Mouse (Mus musculus) midbrain, embryonic 12.5 days (tissue): ENCODE results near the gene Npc2. TPM values are rescaled to one million over a fixed set of nuclear protein-coding genes. Genes with fewer than 3 reads are reported as not detected.
A peak's percentile ranks its signal among the peaks of the same experiment; 100 is the strongest.

Experiments used
- ATAC-seq: fragments of 200-750 bp; cut with Nextera tagmentation; 2 replicates; pipeline ENCODE4 v1.8.0; 2017; ENCODE audit warnings: low read depth, moderate TSS enrichment, moderate library complexity; ENCODE audit not compliant: low FRiP score
- H3K27ac ChIP-seq: fragments of 300-500 bp; sonication (generic); replicated peaks from 2 replicates; pipeline ENCODE4 v1.5.1; 2016; ENCODE audit warnings: mild to moderate bottlenecking
- H3K27me3 ChIP-seq: fragments of 300-500 bp; sonication (generic); 2 replicates; pipeline ENCODE4 v1.6.1; 2016; ENCODE audit warnings: mild to moderate bottlenecking
- H3K36me3 ChIP-seq: fragments of 300-500 bp; sonication (generic); 2 replicates; pipeline ENCODE4 v1.6.1; 2016
- H3K4me1 ChIP-seq: fragments of 300-500 bp; sonication (generic); 2 replicates; pipeline ENCODE4 v1.6.1; 2016
- H3K4me2 ChIP-seq: fragments of 300-500 bp; sonication (generic); replicated peaks from 2 replicates; pipeline ENCODE4 v1.6.1; 2016; ENCODE audit warnings: mild to moderate bottlenecking, moderate library complexity
- H3K4me3 ChIP-seq: fragments of 300-500 bp; sonication (generic); 2 replicates; pipeline ENCODE4 v1.5.1; 2016; ENCODE audit warnings: mild to moderate bottlenecking
- H3K9ac ChIP-seq: fragments of 300-500 bp; sonication (generic); replicated peaks from 2 replicates; pipeline ENCODE4 v1.6.1; 2016; ENCODE audit warnings: mild to moderate bottlenecking, moderate library complexity
- H3K9me3 ChIP-seq: fragments of 300-500 bp; sonication (generic); 2 replicates; pipeline ENCODE4 v1.6.1; 2016; ENCODE audit warnings: mild to moderate bottlenecking
- WGBS: fragments of 180-500 bp; shearing (Covaris S2); methylation state at CpG from one replicate; pipeline ENCODE4 v1.1.7; 2016; 5-methylcytosine and 5-hydroxymethylcytosine counted together
- polyA plus RNA-seq: library from polyadenylated mRNA; unstranded; fragments of >200 nt; fragmentation: Nextera tagmentation; extraction: Ambion mirVana; gene quantifications from 2 replicates; pipeline ENCODE4 v1.2.1, GENCODE M21; 2016

Npc2 gene
- polyA plus RNA-seq, 1 experiment from 2014 or later: 90.5 TPM

GRCm38 (mm10) chr12:84773476-84773875 lies 524 bp upstream of the Npc2 start:
- Histone ChIP-seq H3K27me3 (no peaks in the 10 kb centered on the region), H3K4me1 (peaks cover 36% of the 10 kb centered on the region), H3K9me3 (no peaks in the 10 kb centered on the region), H3K9ac (peak overlapping the region; percentile 82), H3K27ac (peak overlapping the region; percentile 46; the same call in 1 of the 2 replicates), H3K4me2 (peak overlapping the region; percentile 83), H3K36me3 (peaks cover 8% of the 10 kb centered on the region; the same call in 1 of the 2 replicates), H3K4me3 (peak overlapping the region; percentile 75)
- 1% methylated on average over 20 of the region's 20 CpGs for WGBS
- no peak for ATAC-seq

DNA sequence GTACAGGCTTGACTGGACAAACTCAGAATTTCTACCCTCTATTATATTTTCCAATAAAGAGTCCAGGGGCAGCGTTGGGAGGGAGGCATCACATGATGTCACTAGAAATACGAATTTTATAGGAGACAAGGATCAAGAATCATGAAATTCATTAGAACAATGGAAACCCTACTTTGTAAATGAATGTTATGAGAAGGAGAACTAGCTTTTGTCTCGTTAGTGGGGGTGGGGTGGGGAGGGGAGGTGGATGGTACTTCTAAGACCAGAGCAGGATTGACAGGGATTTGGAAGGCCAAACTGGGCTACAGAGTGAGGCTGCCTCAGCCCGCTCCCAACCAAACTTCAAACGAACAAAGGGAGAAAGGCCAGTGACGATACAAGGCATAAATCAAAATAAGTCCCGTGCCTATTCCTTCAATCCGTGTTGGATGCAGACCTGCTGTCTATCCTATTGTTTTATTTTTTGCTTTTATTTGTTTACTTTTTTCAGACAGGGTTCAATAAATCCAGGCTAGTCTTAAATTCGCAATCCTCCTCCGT lies 901 bp downstream of the Npc2 start:
- Histone ChIP-seq H3K4me3 (peak overlapping the region; percentile 75), H3K27ac (peak overlapping the region; percentile 95), H3K9ac (peak overlapping the region; percentile 76), H3K36me3 (peaks cover 8% of the 10 kb centered on the region; the same call in 1 of the 2 replicates), H3K4me1 (peaks cover 41% of the 10 kb centered on the region), H3K9me3 (no peaks in the 10 kb centered on the region), H3K4me2 (peak overlapping the region; percentile 70), H3K27me3 (no peaks in the 10 kb centered on the region)
- no peak for ATAC-seq
- WGBS: 2% methylated on average over 10 of the region's 10 CpGs

GRCm38 (mm10) chr12:84769624-84770023 lies 3.3 kb downstream of the Npc2 start:
- H3K4me2 ChIP-seq: no peak overlapping the region
- H3K4me1 ChIP-seq: peaks cover 41% of the 10 kb centered on the region
- H3K9ac ChIP-seq: no peak overlapping the region
- ATAC-seq: no peak
- H3K27me3 ChIP-seq: no peaks in the 10 kb centered on the region
- H3K27ac ChIP-seq: no peak overlapping the region
- H3K4me3 ChIP-seq: no peak overlapping the region
- H3K9me3 ChIP-seq: no peaks in the 10 kb centered on the region
- WGBS: 85% methylated on average over 7 of the region's 7 CpGs
- peaks cover 7% of the 10 kb centered on the region for H3K36me3 ChIP-seq

DNA sequence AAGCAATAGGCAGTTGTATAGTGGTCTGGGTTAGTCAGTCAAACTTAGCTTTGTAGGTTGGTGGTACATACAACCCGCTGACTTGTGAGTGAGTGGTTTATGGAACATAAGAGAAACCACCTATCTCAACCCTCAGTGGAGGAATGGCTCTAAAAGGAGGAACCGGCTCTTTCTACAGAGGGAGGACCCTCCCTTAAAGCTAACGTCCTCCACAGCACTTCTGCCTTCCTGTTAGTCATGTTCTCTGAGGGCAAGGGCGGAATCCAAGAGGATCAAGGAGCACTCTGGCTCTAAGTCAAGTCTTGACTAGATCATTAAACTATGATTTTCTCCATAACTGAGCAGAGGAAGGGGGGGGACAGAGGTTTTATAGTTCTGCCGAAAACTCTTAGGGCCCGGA lies 5.4 kb downstream of the Npc2 start:
- H3K4me1 ChIP-seq: peaks cover 30% of the 10 kb centered on the region
- no peak overlapping the region for H3K9ac ChIP-seq
- H3K9me3 ChIP-seq: no peaks in the 10 kb centered on the region
- WGBS: 89% methylated on average over 6 of the region's 6 CpGs
- no peak overlapping the region for H3K4me3 ChIP-seq
- H3K36me3 ChIP-seq: peaks cover 29% of the 10 kb centered on the region
- no peak overlapping the region for H3K4me2 ChIP-seq
- no peaks in the 10 kb centered on the region for H3K27me3 ChIP-seq
- 0 out of 2 replicates have a peak overlapping the region, but pooled peaks have one; percentile 16 for H3K27ac ChIP-seq
- ATAC-seq: no peak

GRCm38 (mm10) chr12:84766113-84766735 lies 6.7 kb downstream of the Npc2 start:
- Histone ChIP-seq H3K27me3 (no peaks in the 10 kb centered on the region), H3K9ac (no peak overlapping the region), H3K9me3 (no peaks in the 10 kb centered on the region), H3K4me1 (peaks cover 21% of the 10 kb centered on the region), H3K4me2 (no peak overlapping the region), H3K4me3 (no peak overlapping the region), H3K36me3 (peaks cover 36% of the 10 kb centered on the region), H3K27ac (no peak overlapping the region)
- ATAC-seq: no peak
- WGBS: 83% methylated on average over 5 of the region's 5 CpGs

GRCm38 (mm10) chr12:84765506-84765905 lies 7.4 kb downstream of the Npc2 start:
- no peaks in the 10 kb centered on the region for H3K9me3 ChIP-seq
- H3K36me3 ChIP-seq: peaks cover 42% of the 10 kb centered on the region
- H3K27me3 ChIP-seq: no peaks in the 10 kb centered on the region
- peaks cover 14% of the 10 kb centered on the region for H3K4me1 ChIP-seq
- ATAC-seq: no peak
- no peak overlapping the region for H3K4me2 ChIP-seq
- WGBS: 92% methylated on average over 15 of the region's 15 CpGs
- no peak overlapping the region for H3K27ac ChIP-seq
- H3K4me3 ChIP-seq: no peak overlapping the region
- H3K9ac ChIP-seq: no peak overlapping the region

- no peaks in the 10 kb centered on the region for H3K9me3 ChIP-seq
- no peak overlapping the region for H3K4me2 ChIP-seq
- no peaks in the 10 kb centered on the region for H3K27me3 ChIP-seq
- no peak overlapping the region for H3K4me3 ChIP-seq
- H3K36me3 ChIP-seq: peaks cover 47% of the 10 kb centered on the region
- H3K9ac ChIP-seq: no peak overlapping the region
- H3K4me1 ChIP-seq: peaks cover 6% of the 10 kb centered on the region; the same call in 1 of the 2 replicates
- H3K27ac ChIP-seq: no peak overlapping the region
- no peak for ATAC-seq
- WGBS: 90% methylated on average over 7 of the region's 7 CpGs
Observed at GRCm38 (mm10) chr12:84764756-84765155, 8.2 kb downstream of the Npc2 start.

GRCm38 (mm10) chr12:84763577-84764218 lies 9.3 kb downstream of the Npc2 start:
- H3K4me1 ChIP-seq: peaks cover 5% of the 10 kb centered on the region; the same call in 1 of the 2 replicates
- H3K9ac ChIP-seq: no peak overlapping the region
- no peak for ATAC-seq
- no peaks in the 10 kb centered on the region for H3K9me3 ChIP-seq
- H3K4me3 ChIP-seq: no peak overlapping the region
- no peaks in the 10 kb centered on the region for H3K27me3 ChIP-seq
- peaks cover 56% of the 10 kb centered on the region for H3K36me3 ChIP-seq
- 92% methylated on average over 13 of the region's 13 CpGs for WGBS
- H3K27ac ChIP-seq: no peak overlapping the region
- H3K4me2 ChIP-seq: no peak overlapping the region

- no peak overlapping the region for H3K9ac ChIP-seq
- 88% methylated on average over 5 of the region's 5 CpGs for WGBS
- H3K36me3 ChIP-seq: peaks cover 67% of the 10 kb centered on the region
Observed at GRCm38 (mm10) chr12:84762532-84762931, 10.4 kb downstream of the Npc2 start.

GRCm38 (mm10) chr12:84759063-84759462 lies 13.9 kb downstream of the Npc2 start:
- peaks cover 76% of the 10 kb centered on the region for H3K36me3 ChIP-seq
- no peak overlapping the region for H3K27ac ChIP-seq
- no peak for ATAC-seq
- no peaks in the 10 kb centered on the region for H3K27me3 ChIP-seq
- no peak overlapping the region for H3K4me3 ChIP-seq
- H3K4me2 ChIP-seq: no peak overlapping the region
- no peaks in the 10 kb centered on the region for H3K9me3 ChIP-seq
- WGBS: 81% methylated on average over 2 of the region's 2 CpGs
- H3K4me1 ChIP-seq: peaks cover 8% of the 10 kb centered on the region
- H3K9ac ChIP-seq: no peak overlapping the region

More at GRCm38 (mm10) chr12:84762532-84762931, 10.4 kb downstream of the Npc2 start:
- no peaks in the 10 kb centered on the region for H3K27me3 ChIP-seq
- peaks cover 3% of the 10 kb centered on the region; the same call in 1 of the 2 replicates for H3K4me1 ChIP-seq
- H3K4me2 ChIP-seq: no peak overlapping the region
- H3K27ac ChIP-seq: no peak overlapping the region
- H3K9me3 ChIP-seq: no peaks in the 10 kb centered on the region
- ATAC-seq: no peak
- H3K4me3 ChIP-seq: no peak overlapping the region

- no peak for ATAC-seq
- peaks cover 33% of the 10 kb centered on the region for H3K4me1 ChIP-seq
- no peaks in the 10 kb centered on the region for H3K9me3 ChIP-seq
- H3K4me3 ChIP-seq: no peak overlapping the region
- H3K27me3 ChIP-seq: peaks cover 4% of the 10 kb centered on the region; the same call in 1 of the 2 replicates
- H3K36me3 ChIP-seq: peaks cover 51% of the 10 kb centered on the region
- H3K4me2 ChIP-seq: no peak overlapping the region
- WGBS: 94% methylated on average over 10 of the region's 10 CpGs
- no peak overlapping the region for H3K9ac ChIP-seq
- H3K27ac ChIP-seq: no peak overlapping the region
Observed at GRCm38 (mm10) chr12:84756016-84756415, 16.9 kb downstream of the Npc2 start.

DNA sequence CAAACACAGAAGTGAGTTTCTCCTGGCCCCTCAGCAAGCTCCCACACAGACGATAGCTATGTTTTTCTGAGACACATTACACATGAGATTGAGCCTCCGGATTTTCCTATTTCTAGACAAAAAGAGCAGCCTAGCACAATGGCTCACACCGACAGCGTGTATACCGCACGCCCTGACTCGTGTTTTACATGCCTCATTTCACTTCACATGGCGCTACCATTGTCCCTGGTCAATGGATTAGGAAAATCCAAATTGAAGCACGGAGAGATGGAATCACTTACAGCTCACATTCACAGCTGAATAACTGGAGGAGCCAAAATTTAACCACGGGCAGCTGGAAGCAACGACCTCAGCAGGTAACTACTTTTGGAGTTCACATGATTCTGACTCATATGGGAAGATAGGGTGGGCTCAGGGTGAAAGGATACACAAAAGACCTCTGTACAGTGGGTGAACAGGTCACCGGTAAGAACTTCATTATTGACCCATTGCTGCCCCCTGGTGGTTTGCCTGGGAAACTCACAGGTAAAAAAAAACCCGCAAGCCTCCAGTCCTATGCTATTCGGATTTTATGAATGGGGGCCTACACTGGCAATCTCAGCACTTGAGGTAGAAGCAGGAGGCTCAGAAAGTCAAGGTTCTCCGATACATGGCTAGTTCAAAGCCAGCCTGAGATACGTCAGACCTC lies 17.8 kb downstream of the Npc2 start:
- Histone ChIP-seq H3K27me3 (peaks cover 8% of the 10 kb centered on the region; the same call in 1 of the 2 replicates), H3K4me1 (peaks cover 33% of the 10 kb centered on the region), H3K9ac (no peak overlapping the region), H3K36me3 (peaks cover 43% of the 10 kb centered on the region), H3K9me3 (no peaks in the 10 kb centered on the region), H3K4me2 (no peak overlapping the region), H3K27ac (0 out of 2 replicates have a peak overlapping the region, but pooled peaks have one; percentile 27), H3K4me3 (no peak overlapping the region)
- no peak for ATAC-seq
- 34% methylated on average over 16 of the region's 16 CpGs for WGBS
